Mouse (Mus musculus) adrenal gland, adult 18-20 months (tissue): ENCODE measurements at regions not wholly inside any gene's neighbourhood (a gene's known extent, or its start where the extent isn't known, plus 50 kb on each side); places are given as distances from the start of the nearest gene placed in this dataset.

Experiments
- DNase-seq, 2 experiments: peaks; one replicate each; pipeline ENCODE4 v3.0.0; 2021 to 2022; ENCODE audit warnings: low spot score in 2 of 2

GRCm38 (mm10) chr12:71477691-71478090 lies 168.0 kb downstream of the Dact1 start:
- no peak for DNase-seq

- DNase-seq, result no peak
These were observed 171.7 kb downstream of the Dact1 start for GRCm38 (mm10) chr12:71481371-71481770.

- no peak for DNase-seq
These were observed 172.4 kb downstream of the Dact1 start for GRCm38 (mm10) chr12:71481899-71482593.

- DNase-seq, result no peak
These were observed 172.9 kb downstream of the Dact1 start for GRCm38 (mm10) chr12:71482619-71483018.

GRCm38 (mm10) chr12:71483536-71484165 lies 174.0 kb downstream of the Dact1 start:
- no peak for DNase-seq

- DNase-seq, result no peak
These were observed 174.6 kb downstream of the Dact1 start for GRCm38 (mm10) chr12:71484286-71484685.

- no peak for DNase-seq
These were observed 176.4 kb downstream of the Dact1 start for GRCm38 (mm10) chr12:71486078-71486477.

- DNase-seq, result no peak
These were observed 178.1 kb downstream of the Dact1 start for GRCm38 (mm10) chr12:71487591-71488435.

- DNase-seq, result no peak
These were observed 179.6 kb downstream of the Dact1 start for GRCm38 (mm10) chr12:71489295-71489694.

GRCm38 (mm10) chr12:71494803-71495293 lies 185.2 kb downstream of the Dact1 start:
- DNase-seq, result no peak

- DNase-seq, result no peak
These were observed 188.8 kb downstream of the Dact1 start for GRCm38 (mm10) chr12:71498246-71499029.

- DNase-seq, result no peak
These were observed 191.7 kb downstream of the Dact1 start for GRCm38 (mm10) chr12:71501299-71501810.

- DNase-seq, result no peak
These were observed 193.6 kb downstream of the Dact1 start for GRCm38 (mm10) chr12:71503265-71503664.

- no peak for DNase-seq
These were observed 196.5 kb downstream of the Dact1 start for GRCm38 (mm10) chr12:71506206-71506605.

GRCm38 (mm10) chr12:71506716-71507115 lies 197.0 kb downstream of the Dact1 start:
- no peak for DNase-seq

- DNase-seq, result no peak
These were observed 203.4 kb downstream of the Dact1 start for GRCm38 (mm10) chr12:71512915-71513612.

GRCm38 (mm10) chr12:71519520-71519919 lies 209.8 kb downstream of the Dact1 start:
- no peak for DNase-seq

GRCm38 (mm10) chr12:71521936-71522335 lies 212.3 kb downstream of the Dact1 start:
- DNase-seq, result no peak

- DNase-seq, result no peak
These were observed 212.8 kb downstream of the Dact1 start for GRCm38 (mm10) chr12:71522451-71522850.

GRCm38 (mm10) chr12:71524156-71524555 lies 214.5 kb downstream of the Dact1 start:
- no peak for DNase-seq
